Comparison of ENCODE assay signal across 7 mouse cellular contexts in genomic region chr5:142905725-142906531, GRCm38 (mm10). TPM values are rescaled to one million over a fixed set of nuclear protein-coding genes. Genes with fewer than 3 reads are reported as not detected.
DNase-seq lines count a peak whose midpoint lies in the region; ATAC-seq and TF ChIP-seq lines count a peak whose summit lies in the region.

No protein-coding gene starts in this region.

- peaks cover 25% of the 10 kb centered on the region for H3K36me3 ChIP-seq in intestine, embryonic 16.5 days (ENCODE audit: control insufficient read depth, insufficient read depth, low read length)
- H3K36me3 ChIP-seq in midbrain, embryonic 12.5 days = peaks cover 44% of the 10 kb centered on the region
- H3K36me3 ChIP-seq in small intestine, adult 2 months (ENCODE audit: control insufficient read depth, insufficient read depth, low read length) = peaks cover 53% of the 10 kb centered on the region

- H3K4me3 ChIP-seq in intestine, embryonic 16.5 days (ENCODE audit: low read length) = peak overlapping the region; percentile 83
- peak overlapping the region; percentile 90 for H3K4me3 ChIP-seq in midbrain, embryonic 12.5 days
- peak overlapping the region; percentile 75 for H3K4me3 ChIP-seq in small intestine, adult 2 months (ENCODE audit: low read depth, low read length)

- peak overlapping the region; percentile 100 for H3K27ac ChIP-seq in intestine, embryonic 16.5 days (ENCODE audit: low read length)
- peak overlapping the region; percentile 100 for H3K27ac ChIP-seq in midbrain, embryonic 12.5 days (replicated peaks)
- peak overlapping the region; percentile 99 for H3K27ac ChIP-seq in small intestine, adult 2 months (ENCODE audit: insufficient read depth, low read depth, low read length)

- H3K27me3 ChIP-seq in intestine, embryonic 16.5 days (replicated peaks; ENCODE audit: control insufficient read depth, insufficient read depth, low read length) = no peaks in the 10 kb centered on the region
- no peaks in the 10 kb centered on the region for H3K27me3 ChIP-seq in midbrain, embryonic 12.5 days
- H3K27me3 ChIP-seq in small intestine, adult 2 months (ENCODE audit: control insufficient read depth, insufficient read depth, low read length) = no peaks in the 10 kb centered on the region

- under 1% methylated on average over 82 of the region's 84 CpGs for WGBS in intestine, embryonic 16.5 days
- under 1% methylated on average over 84 of the region's 84 CpGs for WGBS in midbrain, embryonic 12.5 days
- WGBS in small intestine, adult 2 months = under 1% methylated on average over 81 of the region's 84 CpGs

- peaks cover 52% of the 10 kb centered on the region for H3K4me1 ChIP-seq in intestine, embryonic 16.5 days (ENCODE audit: control insufficient read depth, insufficient read depth, low read length)
- H3K4me1 ChIP-seq in midbrain, embryonic 12.5 days = peaks cover 53% of the 10 kb centered on the region
- H3K4me1 ChIP-seq in small intestine, adult 2 months (ENCODE audit: control insufficient read depth, insufficient read depth, insufficient read length, low read length) = peaks cover 29% of the 10 kb centered on the region; the same call in 1 of the 2 replicates

- ATAC-seq in intestine, embryonic 16.5 days = peak; percentile 74
- peak; percentile 82 for ATAC-seq in midbrain, embryonic 12.5 days (ENCODE audit: low FRiP score, low read depth)

- TF ChIP-seq CTCF in small intestine, adult 2 months (IDR thresholded peaks at IDR 0.05; ENCODE audit: extremely low read depth, insufficient read length, insufficient replicate concordance, low read depth, low read length) = peak; percentile 74

- peak; percentile 100 for DNase-seq in adrenal gland, adult 2 months
- peak; percentile 97 for DNase-seq in embryo, embryonic 11.5 days (ENCODE audit: low read depth, low spot score)
- peak; percentile 99 for DNase-seq in gastrocnemius, postnatal 4 days (ENCODE audit: low spot score in 2 of 2)
- peak; percentile 100 for DNase-seq in left cerebral cortex, postnatal 4 days

- intact Hi-C loops in left cerebral cortex, postnatal 4 days (cut with DNase I) = loop anchor here (2.0 kb wide), 1 partner anchor 55 kb away; the partner anchor contains the start of gene Fscn1

- TF ChIP-seq POLR2A in small intestine, adult 2 months (IDR thresholded peaks at IDR 0.05; ENCODE audit: low read depth, low read length) = no peak

- peak overlapping the region; percentile 83 for H3K4me2 ChIP-seq in intestine, embryonic 16.5 days (ENCODE audit: low read depth, low read length)
- H3K4me2 ChIP-seq in midbrain, embryonic 12.5 days (replicated peaks) = peak overlapping the region; percentile 78

- peak overlapping the region; percentile 98 for H3K9ac ChIP-seq in intestine, embryonic 16.5 days (ENCODE audit: low read depth, low read length)
- peak overlapping the region; percentile 100 for H3K9ac ChIP-seq in midbrain, embryonic 12.5 days (replicated peaks)

- H3K9me3 ChIP-seq in intestine, embryonic 16.5 days (ENCODE audit: control insufficient read depth, low read length) = no peaks in the 10 kb centered on the region
- no peaks in the 10 kb centered on the region for H3K9me3 ChIP-seq in midbrain, embryonic 12.5 days

RNA-seq across cellular contexts. Expression of gene Actb, which starts 0.6 kb away (rescaled TPM):
- 1,000 to 10,000 TPM; 3,681 to 3,786 TPM for total RNA-seq in adrenal gland, adult 2 months (2021)
- polyA plus RNA-seq in adrenal gland, adult 2 months (2012; rRNA removed) = 3,805 and 4,221 TPM in 2 replicates
- 1,000 to 10,000 TPM; 2,802 to 2,810 TPM for total RNA-seq in gastrocnemius, postnatal 4 days (2021)
- 14,111 and 16,287 TPM in 2 replicates for polyA plus RNA-seq in intestine, embryonic 16.5 days (2015; fragmentation: Nextera tagmentation; extraction: Ambion mirVana)
- 1,000 to 10,000 TPM; 5,289 to 5,459 TPM for total RNA-seq in left cerebral cortex, postnatal 4 days (2021)
- 12,547 and 14,098 TPM in 2 replicates for polyA plus RNA-seq in midbrain, embryonic 12.5 days (2016; fragmentation: Nextera tagmentation; extraction: Ambion mirVana)
- polyA plus RNA-seq in small intestine, adult 2 months (2012; rRNA removed) = 4,701 and 11,894 TPM in 2 replicates

RNA-seq across cellular contexts. Expression of gene Fbxl18, which starts 10.7 kb away (rescaled TPM):
- 10 to 100 TPM in 1 of 2 experiments, 1 to 10 TPM in 1; 9.6 to 11.4 TPM for total RNA-seq in adrenal gland, adult 2 months (2021)
- 42.3 and 44.3 TPM in 2 replicates for polyA plus RNA-seq in adrenal gland, adult 2 months (2012; rRNA removed)
- total RNA-seq in gastrocnemius, postnatal 4 days (2021) = 1 to 10 TPM; 9.7 to 9.8 TPM
- polyA plus RNA-seq in intestine, embryonic 16.5 days (2015; fragmentation: Nextera tagmentation; extraction: Ambion mirVana) = 7.7 and 10.3 TPM in 2 replicates
- 10 to 100 TPM; 34.6 to 35.8 TPM for total RNA-seq in left cerebral cortex, postnatal 4 days (2021)
- polyA plus RNA-seq in midbrain, embryonic 12.5 days (2016; fragmentation: Nextera tagmentation; extraction: Ambion mirVana) = 27.7 and 28.9 TPM in 2 replicates
- polyA plus RNA-seq in small intestine, adult 2 months (2012; rRNA removed) = 17.0 and 28.4 TPM in 2 replicates

RNA-seq across cellular contexts. Expression of gene Fscn1, which starts 54.2 kb away (rescaled TPM):
- total RNA-seq in adrenal gland, adult 2 months (2021) = 10 to 100 TPM; 24.6 to 42.9 TPM
- 129 and 134 TPM in 2 replicates for polyA plus RNA-seq in adrenal gland, adult 2 months (2012; rRNA removed)
- total RNA-seq in gastrocnemius, postnatal 4 days (2021) = 100 to 1,000 TPM; 182 to 208 TPM
- 120 and 129 TPM in 2 replicates for polyA plus RNA-seq in intestine, embryonic 16.5 days (2015; fragmentation: Nextera tagmentation; extraction: Ambion mirVana)
- total RNA-seq in left cerebral cortex, postnatal 4 days (2021) = 100 to 1,000 TPM; 530 to 553 TPM
- 707 and 742 TPM in 2 replicates for polyA plus RNA-seq in midbrain, embryonic 12.5 days (2016; fragmentation: Nextera tagmentation; extraction: Ambion mirVana)
- 12.3 and 15.0 TPM in 2 replicates for polyA plus RNA-seq in small intestine, adult 2 months (2012; rRNA removed)

Comparison
In these comparisons a context has a peak if more than half of its experiments do, and no peak if none do; other contexts are left out.
1. Peak in every context shown above with its lines: DNase-seq, ATAC-seq, H3K4me3 ChIP-seq and H3K27ac ChIP-seq.